Mouse (Mus musculus) heart, embryonic 15.5 days (tissue): Measurements from ENCODE around the gene Nmral1. TPM values are rescaled to one million over a fixed set of nuclear protein-coding genes. Genes with fewer than 3 reads are reported as not detected.
"Not testable (repeated sequence)": the region's sequence is repeated elsewhere in the genome, so short reads cannot be mapped to it uniquely, and the experiment has no call there.

Experiments used
- ATAC-seq: fragments of 200-750 bp; cut with Nextera tagmentation; replicated peaks from 2 replicates; pipeline ENCODE4 v1.8.0; 2017; ENCODE audit warnings: low read depth, moderate TSS enrichment; ENCODE audit not compliant: insufficient number of reproducible peaks, insufficient read depth, low FRiP score
- H3K27ac ChIP-seq: fragments of 300-500 bp; sonication (generic); 2 replicates; pipeline ENCODE4 v1.5.1; 2015; ENCODE audit warnings: mild to moderate bottlenecking, inconsistent platforms
- H3K27me3 ChIP-seq: fragments of 300-500 bp; sonication (generic); 2 replicates; pipeline ENCODE4 v1.6.1; 2015; ENCODE audit warnings: inconsistent platforms
- H3K36me3 ChIP-seq: fragments of 300-500 bp; sonication (generic); 2 replicates; pipeline ENCODE4 v1.6.1; 2015; ENCODE audit warnings: mild to moderate bottlenecking, inconsistent platforms
- H3K4me1 ChIP-seq: fragments of 300-500 bp; sonication (generic); replicated peaks from 2 replicates; pipeline ENCODE4 v1.6.1; 2015; ENCODE audit warnings: inconsistent platforms
- H3K4me2 ChIP-seq: fragments of 300-500 bp; sonication (generic); 2 replicates; pipeline ENCODE4 v1.6.1; 2015; ENCODE audit warnings: inconsistent platforms, mild to moderate bottlenecking, moderate library complexity
- H3K4me3 ChIP-seq: fragments of 300-500 bp; sonication (generic); 2 replicates; pipeline ENCODE4 v1.5.1; 2015; ENCODE audit warnings: mild to moderate bottlenecking, inconsistent platforms
- H3K9ac ChIP-seq: fragments of 300-500 bp; sonication (generic); 2 replicates; pipeline ENCODE4 v1.6.1; 2015; ENCODE audit warnings: mild to moderate bottlenecking, inconsistent platforms
- H3K9me3 ChIP-seq: fragments of 300-500 bp; sonication (generic); replicated peaks from 2 replicates; pipeline ENCODE4 v1.6.1; 2016; ENCODE audit warnings: inconsistent platforms
- WGBS: fragments of 180-500 bp; shearing (Covaris S2); methylation state at CpG from one replicate; pipeline ENCODE4 v1.1.7; 2015; ENCODE audit warnings: mixed read lengths; 5-methylcytosine and 5-hydroxymethylcytosine counted together
- polyA plus RNA-seq: library from polyadenylated mRNA; unstranded; fragments of >200 nt; fragmentation: Nextera tagmentation; extraction: Ambion mirVana; gene quantifications from 2 replicates; pipeline ENCODE4 v1.2.1, GENCODE M21; 2015

The Nmral1 gene
- polyA plus RNA-seq, 1 experiment from 2014 or later: 25.2 TPM

DNA sequence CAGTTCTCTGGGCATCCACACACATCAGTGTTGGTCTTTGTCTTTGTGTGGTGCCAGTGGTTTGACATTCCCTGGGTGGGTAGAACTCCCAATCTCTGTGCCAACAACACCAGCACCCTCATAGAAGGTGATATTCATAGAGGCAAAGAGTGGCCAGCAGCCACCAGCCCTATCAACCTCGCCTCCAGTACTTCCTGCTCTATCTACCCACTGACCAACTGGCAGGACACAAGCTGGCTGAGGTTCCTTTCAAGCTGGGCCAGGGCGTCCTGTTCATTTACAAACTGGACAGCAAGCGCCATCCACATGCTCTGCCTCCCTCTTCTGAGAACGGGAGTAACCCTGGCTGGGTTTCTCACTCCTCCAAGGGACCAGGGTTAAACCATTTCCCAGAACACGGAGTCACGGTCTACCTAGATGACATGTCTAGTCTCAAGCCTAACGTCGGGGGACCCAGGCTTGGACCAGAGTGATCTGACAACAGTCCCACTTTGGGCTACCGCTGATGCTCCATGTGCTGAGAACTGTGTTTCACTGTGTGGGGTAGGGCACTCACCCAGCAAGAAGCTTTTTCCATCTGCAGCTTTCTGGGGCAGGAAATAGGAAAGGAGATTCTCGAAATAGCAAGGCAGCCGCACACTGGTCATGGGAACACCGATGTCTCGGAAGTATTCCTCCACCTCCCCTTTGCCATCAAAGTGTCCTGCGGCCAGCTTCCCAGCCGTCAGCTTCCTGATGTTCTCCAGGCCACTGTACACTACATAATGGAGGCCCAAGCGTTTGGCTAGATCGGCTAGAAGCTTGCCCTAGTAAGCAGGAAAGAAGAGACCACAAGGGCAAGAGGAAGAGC is 5.1 kb downstream of the Nmral1 start:
- H3K36me3 ChIP-seq: peaks cover 20% of the 10 kb centered on the region; the same call in 1 of the 2 replicates
- WGBS: 72% methylated on average over 17 of the region's 17 CpGs
- no peak overlapping the region for H3K4me3 ChIP-seq
- H3K9ac ChIP-seq: no peak overlapping the region
- H3K27ac ChIP-seq: no peak overlapping the region
- no peak; the same call in 1 of the 2 replicates for ATAC-seq
- H3K4me1 ChIP-seq: peaks cover 4% of the 10 kb centered on the region; the same call in 1 of the 2 replicates
- H3K4me2 ChIP-seq: no peak overlapping the region
- H3K27me3 ChIP-seq: no peaks in the 10 kb centered on the region
- H3K9me3 ChIP-seq: no peaks in the 10 kb centered on the region

- H3K4me2 ChIP-seq: no peak overlapping the region
- H3K4me1 ChIP-seq: no peaks in the 10 kb centered on the region
- H3K36me3 ChIP-seq: peaks cover 44% of the 10 kb centered on the region
- 87% methylated on average over 4 of the region's 4 CpGs for WGBS
- no peaks in the 10 kb centered on the region for H3K27me3 ChIP-seq
- no peak overlapping the region for H3K27ac ChIP-seq
- no peak for ATAC-seq
- H3K9ac ChIP-seq: no peak overlapping the region
- H3K9me3 ChIP-seq: no peaks in the 10 kb centered on the region
- H3K4me3 ChIP-seq: no peak overlapping the region
These were observed 8.0 kb downstream of the Nmral1 start for GRCm38 (mm10) chr16:4711173-4711572.

GRCm38 (mm10) chr16:4705541-4705940 is 13.6 kb downstream of the Nmral1 start:
- 46% methylated on average over 4 of the region's 4 CpGs for WGBS
- Histone ChIP-seq H3K36me3 (peaks cover 79% of the 10 kb centered on the region), H3K27ac (no peak overlapping the region), H3K4me1 (no peaks in the 10 kb centered on the region), H3K27me3 (no peaks in the 10 kb centered on the region), H3K9me3 (no peaks in the 10 kb centered on the region), H3K9ac (no peak overlapping the region), H3K4me2 (no peak overlapping the region), H3K4me3 (no peak overlapping the region)
- no peak for ATAC-seq

DNA sequence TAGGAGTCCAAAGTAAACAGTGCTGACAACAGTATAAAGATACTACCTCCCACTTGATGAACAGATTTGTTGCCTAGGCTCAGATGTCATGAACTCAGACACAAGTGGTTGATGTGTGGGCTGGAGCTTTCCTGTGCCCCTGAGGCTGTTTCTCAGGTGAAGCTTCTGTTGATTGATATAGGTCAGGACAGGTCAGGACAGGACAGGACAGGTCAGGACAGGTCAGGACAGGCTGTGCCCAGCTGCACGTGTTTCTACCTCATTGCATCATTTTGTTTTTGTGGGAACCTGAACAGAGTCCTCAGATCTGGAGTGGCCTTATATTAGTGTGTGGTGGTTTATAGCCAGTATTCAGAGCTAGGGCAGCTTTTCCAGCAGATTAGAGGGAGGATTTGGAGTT is 16.5 kb downstream of the Nmral1 start:
- no peaks in the 10 kb centered on the region for H3K9me3 ChIP-seq
- H3K4me1 ChIP-seq: no peaks in the 10 kb centered on the region
- no peaks in the 10 kb centered on the region for H3K27me3 ChIP-seq
- WGBS: 62% methylated on average over 1 of the region's 1 CpGs
- no peak for ATAC-seq
- peaks cover 94% of the 10 kb centered on the region for H3K36me3 ChIP-seq
- H3K27ac ChIP-seq: no peak overlapping the region
- no peak overlapping the region for H3K4me3 ChIP-seq
- H3K9ac ChIP-seq: no peak overlapping the region
- H3K4me2 ChIP-seq: no peak overlapping the region

DNA sequence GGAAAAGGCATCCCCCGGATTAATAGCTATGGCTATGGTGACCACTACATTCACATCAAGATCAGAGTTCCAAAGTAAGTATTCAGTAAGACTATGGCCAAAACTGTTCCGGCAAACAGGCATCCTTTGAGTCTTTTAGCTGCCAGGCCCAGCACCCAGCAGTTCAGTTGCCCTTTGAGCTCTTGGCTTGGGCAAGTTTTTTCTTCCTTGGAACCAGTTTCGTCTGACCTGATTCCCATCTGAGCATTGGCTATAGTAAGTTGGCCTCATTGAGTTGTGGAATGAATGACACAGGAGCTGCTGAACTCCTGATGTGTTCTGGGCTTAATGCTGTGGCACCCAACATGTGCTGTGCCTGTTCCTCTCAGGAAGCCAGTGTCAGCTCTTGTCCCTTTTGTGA is 17.9 kb downstream of the Nmral1 start:
- ATAC-seq: no peak
- no peaks in the 10 kb centered on the region for H3K4me1 ChIP-seq
- H3K36me3 ChIP-seq: peaks cover 94% of the 10 kb centered on the region
- H3K9me3 ChIP-seq: no peaks in the 10 kb centered on the region
- 92% methylated on average over 3 of the region's 3 CpGs for WGBS
- no peak overlapping the region for H3K9ac ChIP-seq
- H3K4me3 ChIP-seq: no peak overlapping the region
- H3K27me3 ChIP-seq: no peaks in the 10 kb centered on the region
- H3K27ac ChIP-seq: no peak overlapping the region
- no peak overlapping the region for H3K4me2 ChIP-seq

- ATAC-seq, H3K27me3 ChIP-seq, H3K9me3 ChIP-seq, H3K4me3 ChIP-seq, H3K27ac ChIP-seq, H3K9ac ChIP-seq, H3K4me2 ChIP-seq: not testable (repeated sequence)
- Histone ChIP-seq H3K36me3 (peaks cover 70% of the 10 kb centered on the region), H3K4me1 (peaks cover 12% of the 10 kb centered on the region)
- over 99% methylated on average over 4 of the region's 4 CpGs for WGBS
These were observed 29.8 kb downstream of the Nmral1 start for GRCm38 (mm10) chr16:4689371-4689770.

DNA sequence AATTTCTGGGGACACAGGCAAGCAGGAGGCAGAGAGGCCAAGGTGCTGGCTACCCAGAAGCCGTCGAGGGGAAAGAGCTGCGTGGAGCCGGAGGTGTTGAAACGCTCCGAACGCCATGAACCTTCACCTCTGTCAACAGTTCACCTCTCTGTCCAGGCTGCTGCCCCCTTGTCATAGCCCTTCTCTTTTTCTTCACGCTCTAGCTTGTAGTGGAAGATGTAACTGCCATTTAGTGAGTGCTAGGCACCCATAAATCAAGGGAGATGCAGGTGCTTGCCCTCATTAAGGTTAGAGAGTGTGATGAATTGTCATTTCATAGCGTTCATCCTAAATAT is 34.7 kb downstream of the Nmral1 start:
- WGBS: under 1% methylated on average over 9 of the region's 9 CpGs
- H3K4me3 ChIP-seq: peak overlapping the region; percentile 83
- peak overlapping the region; percentile 91 for H3K27ac ChIP-seq
- no peak for ATAC-seq
- H3K4me2 ChIP-seq: peak overlapping the region; percentile 80
- H3K36me3 ChIP-seq: peaks cover 24% of the 10 kb centered on the region
- H3K4me1 ChIP-seq: peaks cover 20% of the 10 kb centered on the region
- H3K9ac ChIP-seq: peak overlapping the region; percentile 92
- H3K27me3 ChIP-seq: no peaks in the 10 kb centered on the region
- no peaks in the 10 kb centered on the region for H3K9me3 ChIP-seq

DNA sequence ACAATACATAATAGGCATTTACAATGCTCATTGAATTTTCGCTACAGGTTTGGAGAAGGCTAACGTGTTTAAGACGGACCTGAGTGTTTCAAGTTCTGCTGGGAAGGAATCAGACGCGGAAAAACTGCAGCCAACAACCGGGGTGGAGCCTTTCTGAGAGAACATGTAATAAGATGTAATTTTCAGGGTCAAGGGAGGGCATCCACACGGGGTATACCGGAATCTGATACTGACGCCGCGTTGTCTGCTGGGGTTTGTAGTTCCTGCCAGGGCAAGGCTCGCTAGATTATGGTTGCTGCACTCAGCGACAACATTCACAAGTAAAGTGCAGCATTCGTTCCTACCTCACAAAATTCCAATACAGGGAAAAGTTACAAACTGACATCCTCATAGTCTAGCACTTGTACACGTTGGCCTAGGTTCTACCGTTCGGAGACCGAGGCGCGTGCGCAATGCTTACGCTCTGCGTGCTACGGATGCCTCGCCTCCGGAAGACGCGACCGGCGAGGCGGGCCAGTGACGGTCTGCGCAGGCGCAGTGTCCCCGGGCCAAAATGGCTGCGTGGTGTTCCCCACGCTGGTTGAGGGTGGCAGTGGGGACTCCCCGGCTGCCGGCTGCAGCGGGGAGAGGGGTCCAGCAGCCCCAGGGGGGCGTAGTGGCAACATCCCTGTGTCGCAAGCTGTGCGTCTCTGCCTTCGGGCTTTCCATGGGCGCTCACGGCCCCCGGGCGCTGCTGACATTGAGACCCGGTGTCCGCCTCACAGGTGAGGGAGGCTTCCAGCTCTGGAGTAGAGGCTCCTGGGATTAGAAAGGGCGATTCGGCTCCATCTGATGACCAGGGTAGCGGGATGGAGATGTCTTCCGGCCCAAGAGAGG is 35.3 kb downstream of the Nmral1 start:
- peak overlapping the region; percentile 91 for H3K27ac ChIP-seq
- H3K4me3 ChIP-seq: peak overlapping the region; percentile 83
- under 1% methylated on average over 54 of the region's 54 CpGs for WGBS
- H3K36me3 ChIP-seq: peaks cover 18% of the 10 kb centered on the region
- H3K9me3 ChIP-seq: no peaks in the 10 kb centered on the region
- ATAC-seq: peak; percentile 82
- H3K27me3 ChIP-seq: no peaks in the 10 kb centered on the region
- H3K9ac ChIP-seq: peak overlapping the region; percentile 92
- H3K4me2 ChIP-seq: peak overlapping the region; percentile 80
- peaks cover 23% of the 10 kb centered on the region for H3K4me1 ChIP-seq

GRCm38 (mm10) chr16:4683193-4683580 is 36.0 kb downstream of the Nmral1 start:
- H3K9ac ChIP-seq: peak overlapping the region; percentile 92
- H3K4me3 ChIP-seq: peak overlapping the region; percentile 83
- peaks cover 29% of the 10 kb centered on the region for H3K4me1 ChIP-seq
- peak overlapping the region; percentile 80 for H3K4me2 ChIP-seq
- no peaks in the 10 kb centered on the region for H3K27me3 ChIP-seq
- no peak for ATAC-seq
- peaks cover 14% of the 10 kb centered on the region for H3K36me3 ChIP-seq
- 22% methylated on average over 9 of the region's 9 CpGs for WGBS
- no peaks in the 10 kb centered on the region for H3K9me3 ChIP-seq
- peak overlapping the region; percentile 91 for H3K27ac ChIP-seq

- H3K36me3 ChIP-seq: peaks cover 11% of the 10 kb centered on the region; the same call in 1 of the 2 replicates
- H3K27ac ChIP-seq: peak overlapping the region; percentile 91
- no peak for ATAC-seq
- peak overlapping the region; percentile 83 for H3K4me3 ChIP-seq
- H3K27me3 ChIP-seq: no peaks in the 10 kb centered on the region
- H3K4me1 ChIP-seq: peaks cover 32% of the 10 kb centered on the region
- 78% methylated on average over 4 of the region's 4 CpGs for WGBS
- peak overlapping the region; percentile 80 for H3K4me2 ChIP-seq
- peak overlapping the region; percentile 92; the same call in 1 of the 2 replicates for H3K9ac ChIP-seq
- no peaks in the 10 kb centered on the region for H3K9me3 ChIP-seq
These were observed 36.5 kb downstream of the Nmral1 start for GRCm38 (mm10) chr16:4682628-4683179.

DNA sequence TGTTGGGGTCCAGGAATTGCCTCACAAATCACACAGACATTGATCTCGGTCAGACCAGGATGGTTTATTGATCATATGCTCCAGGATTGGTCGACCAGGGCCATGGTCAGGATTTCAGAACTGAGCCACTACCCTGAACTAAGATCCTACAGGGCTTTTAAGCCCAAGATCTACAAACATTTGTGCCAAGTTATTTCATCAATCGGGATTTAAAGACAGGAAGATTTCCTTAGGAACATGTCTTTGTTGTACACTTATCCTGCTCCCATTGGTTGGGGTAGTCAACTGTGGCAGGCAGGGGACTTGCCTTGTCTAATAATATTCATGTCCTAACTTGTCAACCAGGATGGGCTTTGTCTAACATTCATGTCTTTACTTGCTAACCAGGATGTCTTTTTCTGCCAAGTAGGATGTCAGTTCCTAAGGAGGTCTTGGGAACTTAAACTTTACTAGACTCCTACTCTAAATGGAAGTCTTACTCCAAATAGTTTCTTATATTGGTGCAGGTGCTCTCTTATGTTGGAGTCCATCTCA is 38.2 kb downstream of the Nmral1 start:
- H3K27ac ChIP-seq, ATAC-seq, H3K9ac ChIP-seq, H3K36me3 ChIP-seq, H3K4me2 ChIP-seq, H3K27me3 ChIP-seq, H3K4me3 ChIP-seq, H3K9me3 ChIP-seq: not testable (repeated sequence)
- H3K4me1 ChIP-seq: peaks cover 34% of the 10 kb centered on the region
- 75% methylated on average over 3 of the region's 3 CpGs for WGBS
